Mouse (Mus musculus) intestine, embryonic 16.5 days (tissue): ENCODE results near the gene Hip1. TPM values are rescaled to one million over a fixed set of nuclear protein-coding genes. Genes with fewer than 3 reads are reported as not detected.
"Not testable (repeated sequence)": the region's sequence is repeated elsewhere in the genome, so short reads cannot be mapped to it uniquely, and the experiment has no call there.

Source experiments
- ATAC-seq: fragments of 200-750 bp; cut with Nextera tagmentation; 2 replicates; pipeline ENCODE4 v1.8.0; 2017; ENCODE audit warnings: moderate TSS enrichment, moderate library complexity
- H3K27ac ChIP-seq: fragments of 300-500 bp; sonication (generic); 2 replicates; pipeline ENCODE4 v1.5.1; 2014; ENCODE audit warnings: mild to moderate bottlenecking, low read length
- H3K27me3 ChIP-seq: fragments of 300-500 bp; sonication (generic); replicated peaks from 2 replicates; pipeline ENCODE4 v1.6.1; 2014; ENCODE audit warnings: low read length, control low read depth, mixed read lengths; ENCODE audit not compliant: control insufficient read depth, insufficient read depth
- H3K36me3 ChIP-seq: fragments of 300-500 bp; sonication (generic); 2 replicates; pipeline ENCODE4 v1.6.1; 2014; ENCODE audit warnings: low read length, control low read depth; ENCODE audit not compliant: control insufficient read depth, insufficient read depth
- H3K4me1 ChIP-seq: fragments of 300-500 bp; sonication (generic); 2 replicates; pipeline ENCODE4 v1.6.1; 2014; ENCODE audit warnings: low read length, control low read depth, mixed read lengths; ENCODE audit not compliant: control insufficient read depth, insufficient read depth
- H3K4me2 ChIP-seq: fragments of 300-500 bp; sonication (generic); 2 replicates; pipeline ENCODE4 v1.6.1; 2014; ENCODE audit warnings: low read depth, low read length, control low read depth
- H3K4me3 ChIP-seq: fragments of 300-500 bp; sonication (generic); 2 replicates; pipeline ENCODE4 v1.5.1; 2014; ENCODE audit warnings: mild to moderate bottlenecking, low read length
- H3K9ac ChIP-seq: fragments of 300-500 bp; sonication (generic); 2 replicates; pipeline ENCODE4 v1.6.1; 2014; ENCODE audit warnings: low read depth, low read length
- H3K9me3 ChIP-seq: fragments of 300-500 bp; sonication (generic); 2 replicates; pipeline ENCODE4 v1.6.1; 2016; ENCODE audit warnings: low read length, control low read depth; ENCODE audit not compliant: control insufficient read depth
- WGBS: fragments of 180-500 bp; shearing (Covaris S2); extraction: QIAGEN DNeasy Blood & Tissue Kit; methylation state at CpG from one replicate; pipeline ENCODE4 v1.1.7; 2014; 5-methylcytosine and 5-hydroxymethylcytosine counted together
- polyA plus RNA-seq: library from polyadenylated mRNA; unstranded; fragments of >200 nt; fragmentation: Nextera tagmentation; extraction: Ambion mirVana; gene quantifications from 2 replicates; pipeline ENCODE4 v1.2.1, GENCODE M21; 2015

Hip1 gene
- polyA plus RNA-seq, 1 experiment from 2014 or later: 15.0 TPM

DNA sequence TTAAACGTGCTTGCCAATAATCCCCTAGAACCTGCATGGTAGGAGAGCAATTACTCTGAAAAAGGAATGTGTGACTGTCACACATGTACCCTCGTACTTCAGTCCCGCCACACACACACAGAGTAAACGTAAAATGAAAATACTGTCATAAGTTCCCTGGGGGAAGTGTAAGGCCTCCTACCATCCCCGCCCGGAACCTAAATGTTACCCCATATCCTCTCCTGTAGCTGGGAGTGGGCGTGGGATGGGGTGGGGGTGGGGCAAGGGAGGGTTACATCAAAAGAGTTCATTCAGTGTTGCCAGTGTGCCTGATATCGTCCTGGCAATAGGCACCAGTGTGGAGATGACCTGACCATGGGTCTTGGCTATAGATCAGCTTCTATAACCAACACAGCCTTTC is 81.5 kb downstream of the Hip1 start:
- ATAC-seq: no peak
- Histone ChIP-seq H3K27ac (no peak overlapping the region), H3K4me1 (no peaks in the 10 kb centered on the region; the same call in 1 of the 2 replicates), H3K36me3 (no peaks in the 10 kb centered on the region), H3K4me2 (no peak overlapping the region), H3K4me3 (no peak overlapping the region), H3K9me3 (no peaks in the 10 kb centered on the region), H3K27me3 (no peaks in the 10 kb centered on the region), H3K9ac (no peak overlapping the region)
- 78% methylated on average over 8 of the region's 8 CpGs for WGBS

- ATAC-seq: no peak
- no peak overlapping the region for H3K4me2 ChIP-seq
- no peaks in the 10 kb centered on the region for H3K27me3 ChIP-seq
- H3K4me1 ChIP-seq: no peaks in the 10 kb centered on the region
- peak overlapping the region; percentile 53 for H3K27ac ChIP-seq
- H3K9me3 ChIP-seq: no peaks in the 10 kb centered on the region
- no peak overlapping the region for H3K9ac ChIP-seq
- H3K36me3 ChIP-seq: no peaks in the 10 kb centered on the region
- WGBS: 81% methylated on average over 4 of the region's 4 CpGs
- no peak overlapping the region for H3K4me3 ChIP-seq
Observed at GRCm38 (mm10) chr5:135460833-135461173, 84.1 kb downstream of the Hip1 start.

GRCm38 (mm10) chr5:135460152-135460832 is 84.6 kb downstream of the Hip1 start:
- ATAC-seq: peak; percentile 56; the same call in 1 of the 2 replicates
- no peak overlapping the region for H3K4me2 ChIP-seq
- H3K4me3 ChIP-seq: no peak overlapping the region
- no peaks in the 10 kb centered on the region for H3K36me3 ChIP-seq
- H3K27me3 ChIP-seq: no peaks in the 10 kb centered on the region
- WGBS: 79% methylated on average over 12 of the region's 12 CpGs
- H3K4me1 ChIP-seq: no peaks in the 10 kb centered on the region
- H3K9ac ChIP-seq: no peak overlapping the region
- H3K27ac ChIP-seq: peak overlapping the region; percentile 53
- H3K9me3 ChIP-seq: no peaks in the 10 kb centered on the region

- H3K27ac ChIP-seq: no peak overlapping the region
- H3K4me3 ChIP-seq: no peak overlapping the region
- H3K4me2 ChIP-seq: no peak overlapping the region
- 71% methylated on average over 3 of the region's 3 CpGs for WGBS
- no peak overlapping the region for H3K9ac ChIP-seq
- H3K27me3 ChIP-seq: no peaks in the 10 kb centered on the region
- ATAC-seq: no peak
- no peaks in the 10 kb centered on the region for H3K9me3 ChIP-seq
- H3K4me1 ChIP-seq: no peaks in the 10 kb centered on the region
- H3K36me3 ChIP-seq: no peaks in the 10 kb centered on the region
Observed at GRCm38 (mm10) chr5:135459486-135459885, 85.4 kb downstream of the Hip1 start.

GRCm38 (mm10) chr5:135457961-135458360 is 87.0 kb downstream of the Hip1 start:
- no peak overlapping the region for H3K4me2 ChIP-seq
- WGBS: 93% methylated on average over 16 of the region's 16 CpGs
- H3K9ac ChIP-seq: no peak overlapping the region
- H3K36me3 ChIP-seq: no peaks in the 10 kb centered on the region
- ATAC-seq: no peak
- no peaks in the 10 kb centered on the region for H3K27me3 ChIP-seq
- no peak overlapping the region for H3K27ac ChIP-seq
- H3K9me3 ChIP-seq: no peaks in the 10 kb centered on the region
- H3K4me1 ChIP-seq: no peaks in the 10 kb centered on the region
- H3K4me3 ChIP-seq: no peak overlapping the region

DNA sequence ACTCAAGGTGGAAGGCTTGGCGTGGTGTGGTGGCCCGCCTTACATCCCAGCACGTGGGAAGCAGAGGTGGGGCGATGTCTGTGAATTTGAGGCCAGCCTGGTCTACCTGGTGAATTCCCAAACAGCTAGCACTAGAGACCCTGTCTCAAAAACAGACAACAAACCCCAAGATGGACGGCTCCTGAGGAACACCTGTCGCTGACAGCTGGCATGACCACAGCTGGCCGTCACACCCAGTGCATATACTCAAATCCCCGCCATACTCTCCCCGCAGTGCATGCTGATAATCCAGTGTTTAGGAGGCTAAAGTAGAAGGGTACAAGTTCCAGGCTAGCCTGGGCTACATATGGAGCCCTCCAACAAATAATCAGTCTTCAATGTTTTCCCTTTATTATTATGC is 88.4 kb downstream of the Hip1 start:
- H3K27me3 ChIP-seq: no peaks in the 10 kb centered on the region
- no peaks in the 10 kb centered on the region for H3K36me3 ChIP-seq
- H3K4me3 ChIP-seq: no peak overlapping the region
- H3K9me3 ChIP-seq: no peaks in the 10 kb centered on the region
- 93% methylated on average over 9 of the region's 9 CpGs for WGBS
- no peak for ATAC-seq
- H3K27ac ChIP-seq: no peak overlapping the region
- no peak overlapping the region for H3K4me2 ChIP-seq
- H3K9ac ChIP-seq: no peak overlapping the region
- no peaks in the 10 kb centered on the region for H3K4me1 ChIP-seq

GRCm38 (mm10) chr5:135454256-135454655 is 90.7 kb downstream of the Hip1 start:
- no peak overlapping the region for H3K9ac ChIP-seq
- no peak overlapping the region for H3K27ac ChIP-seq
- 97% methylated on average over 2 of the region's 2 CpGs for WGBS
- no peak overlapping the region for H3K4me2 ChIP-seq
- no peak for ATAC-seq
- H3K27me3 ChIP-seq: no peaks in the 10 kb centered on the region
- no peaks in the 10 kb centered on the region for H3K9me3 ChIP-seq
- H3K4me3 ChIP-seq: no peak overlapping the region
- H3K36me3 ChIP-seq: no peaks in the 10 kb centered on the region; the same call in 1 of the 2 replicates
- no peaks in the 10 kb centered on the region for H3K4me1 ChIP-seq

GRCm38 (mm10) chr5:135451559-135451958 is 93.4 kb downstream of the Hip1 start:
- not testable (repeated sequence) for H3K4me1 ChIP-seq, H3K27ac ChIP-seq, H3K27me3 ChIP-seq, H3K36me3 ChIP-seq, H3K4me3 ChIP-seq, H3K9ac ChIP-seq, H3K9me3 ChIP-seq, ATAC-seq, H3K4me2 ChIP-seq
- 91% methylated on average over 5 of the region's 5 CpGs for WGBS

GRCm38 (mm10) chr5:135451100-135451499 is 93.8 kb downstream of the Hip1 start:
- H3K27me3 ChIP-seq: no peaks in the 10 kb centered on the region
- no peak overlapping the region for H3K9ac ChIP-seq
- H3K27ac ChIP-seq: no peak overlapping the region
- no peak for ATAC-seq
- H3K36me3 ChIP-seq: no peaks in the 10 kb centered on the region; the same call in 1 of the 2 replicates
- WGBS: 88% methylated on average over 8 of the region's 8 CpGs
- no peak overlapping the region for H3K4me2 ChIP-seq
- H3K9me3 ChIP-seq: no peaks in the 10 kb centered on the region
- H3K4me3 ChIP-seq: no peak overlapping the region
- no peaks in the 10 kb centered on the region for H3K4me1 ChIP-seq

GRCm38 (mm10) chr5:135445755-135446154 is 99.2 kb downstream of the Hip1 start:
- ATAC-seq: no peak
- Histone ChIP-seq H3K4me1 (no peaks in the 10 kb centered on the region), H3K27ac (no peak overlapping the region), H3K4me3 (no peak overlapping the region), H3K4me2 (no peak overlapping the region), H3K27me3 (no peaks in the 10 kb centered on the region), H3K9me3 (no peaks in the 10 kb centered on the region), H3K36me3 (no peaks in the 10 kb centered on the region), H3K9ac (no peak overlapping the region)
- WGBS: 93% methylated on average over 8 of the region's 8 CpGs
